Mouse (Mus musculus): ENCODE measurements at regions not wholly inside any gene's neighbourhood (a gene's known extent, or its start where the extent isn't known, plus 50 kb on each side); places are given as distances from the start of the nearest gene placed in this dataset.

DNA sequence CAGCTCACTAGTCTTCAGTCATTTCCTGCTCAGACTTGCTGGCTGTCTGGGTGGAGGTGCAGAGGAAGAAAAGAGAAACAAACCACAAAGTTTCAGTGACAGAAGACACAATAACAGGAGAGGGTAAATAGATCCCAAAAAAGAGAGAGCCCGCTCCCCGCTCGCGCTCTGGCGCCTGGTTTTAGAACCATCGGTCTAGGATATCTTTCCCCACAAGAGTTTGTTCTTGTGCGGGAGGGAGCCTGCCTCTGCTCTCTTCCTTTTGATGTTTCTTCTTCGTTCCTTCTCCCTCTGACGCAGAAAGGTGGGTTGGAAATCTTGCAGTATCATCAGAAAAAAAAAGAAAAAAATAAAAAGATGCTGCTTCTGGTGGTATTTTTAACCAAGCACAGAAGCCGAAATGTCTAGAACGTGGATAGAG is 71.3 kb upstream of the Zfp217 start:
- peak overlapping the region; percentile 23; the same call in 1 of the 2 replicates for H3K27ac ChIP-seq (ENCODE audit: insufficient read depth, low read depth, low read length)
- TF ChIP-seq POLR2A (IDR thresholded peaks at IDR 0.05; ENCODE audit: insufficient read depth, low read depth, low read length): no peak
- no peak for TF ChIP-seq CTCF (IDR thresholded peaks at IDR 0.05; ENCODE audit: insufficient read depth, low read depth, low read length)
- no peak overlapping the region for H3K4me3 ChIP-seq (ENCODE audit: insufficient read depth, low read depth, low read length)
- peaks cover 19% of the 10 kb centered on the region for H3K4me1 ChIP-seq (ENCODE audit: control insufficient read depth, insufficient read depth, low read length)
- WGBS: 3% methylated on average over 11 of the region's 11 CpGs

DNA sequence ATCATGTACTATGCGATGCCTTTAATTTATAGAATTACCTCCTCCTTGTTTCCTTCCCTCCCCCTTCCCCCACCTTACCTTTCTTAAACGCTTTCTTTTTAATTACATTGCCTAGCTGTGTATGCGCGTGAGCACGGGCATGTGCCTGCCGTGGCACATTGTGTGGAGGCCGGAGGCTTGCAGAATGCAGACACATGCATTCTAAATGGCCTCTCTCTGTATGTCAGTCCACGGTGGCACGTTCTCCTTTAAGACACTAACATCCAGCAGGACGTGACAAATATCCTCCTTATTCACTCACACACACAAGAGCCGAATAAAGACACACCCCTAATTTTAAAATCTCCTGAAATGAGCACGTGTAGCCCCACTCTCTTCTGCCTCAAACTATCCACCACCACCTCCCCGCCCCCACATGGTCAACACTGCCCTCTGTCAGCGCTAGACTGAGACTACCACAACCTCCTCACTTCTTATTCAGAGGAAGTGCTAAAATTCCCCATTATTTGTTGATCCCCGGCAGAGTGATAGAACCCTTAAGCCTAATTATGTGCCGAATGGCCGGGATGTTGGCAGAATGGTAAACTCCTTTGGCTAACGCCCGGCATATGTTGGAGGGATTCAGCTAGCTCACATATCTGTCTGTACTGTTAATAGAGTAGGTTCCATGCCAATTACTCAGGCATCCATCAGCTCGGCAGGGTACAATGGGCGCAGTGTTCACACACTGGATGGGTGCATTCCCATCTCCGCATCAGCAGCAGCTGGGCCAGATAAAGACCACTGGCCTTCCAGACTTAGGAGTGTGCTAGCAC is 70.5 kb upstream of the Zfp217 start:
- no peak overlapping the region for H3K4me3 ChIP-seq (ENCODE audit: insufficient read depth, low read depth, low read length)

DNA sequence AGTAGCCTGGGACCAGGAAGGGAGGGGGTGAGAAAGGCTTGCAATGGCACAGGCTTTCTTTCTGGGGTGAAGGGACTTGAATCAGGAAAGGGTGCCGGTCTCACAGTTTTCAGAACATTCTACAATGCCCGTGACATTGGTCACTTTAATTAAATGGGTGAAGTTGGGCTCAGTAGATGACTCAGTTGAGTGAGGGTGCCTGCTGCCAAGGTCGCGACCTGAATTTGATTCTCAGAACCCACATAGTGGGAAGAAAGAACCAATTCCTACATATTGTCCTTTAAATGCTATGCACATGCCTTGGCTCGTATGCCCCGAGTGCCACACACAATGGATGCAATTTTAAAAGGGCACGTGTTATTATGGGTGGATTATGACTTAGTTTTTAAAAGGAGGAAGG is 68.4 kb upstream of the Zfp217 start:
- TF ChIP-seq POLR2A (IDR thresholded peaks at IDR 0.05; ENCODE audit: insufficient read depth, low read depth, low read length) (no peak), CTCF (IDR thresholded peaks at IDR 0.05; ENCODE audit: insufficient read depth, low read depth, low read length) (no peak)
- WGBS: 88% methylated on average over 7 of the region's 7 CpGs
- H3K4me3 ChIP-seq (ENCODE audit: insufficient read depth, low read depth, low read length): no peak overlapping the region
- peaks cover 12% of the 10 kb centered on the region for H3K4me1 ChIP-seq (ENCODE audit: control insufficient read depth, insufficient read depth, low read length)
- no peak overlapping the region for H3K27ac ChIP-seq (ENCODE audit: insufficient read depth, low read depth, low read length)

More for the DNA sequence above, 70.5 kb upstream of the Zfp217 start:
- H3K4me1 ChIP-seq (ENCODE audit: control insufficient read depth, insufficient read depth, low read length): peaks cover 19% of the 10 kb centered on the region
- no peak overlapping the region for H3K27ac ChIP-seq (ENCODE audit: insufficient read depth, low read depth, low read length)
- WGBS: 29% methylated on average over 22 of the region's 22 CpGs
- no peak for TF ChIP-seq POLR2A (IDR thresholded peaks at IDR 0.05; ENCODE audit: insufficient read depth, low read depth, low read length)
- no peak for TF ChIP-seq CTCF (IDR thresholded peaks at IDR 0.05; ENCODE audit: insufficient read depth, low read depth, low read length)

DNA sequence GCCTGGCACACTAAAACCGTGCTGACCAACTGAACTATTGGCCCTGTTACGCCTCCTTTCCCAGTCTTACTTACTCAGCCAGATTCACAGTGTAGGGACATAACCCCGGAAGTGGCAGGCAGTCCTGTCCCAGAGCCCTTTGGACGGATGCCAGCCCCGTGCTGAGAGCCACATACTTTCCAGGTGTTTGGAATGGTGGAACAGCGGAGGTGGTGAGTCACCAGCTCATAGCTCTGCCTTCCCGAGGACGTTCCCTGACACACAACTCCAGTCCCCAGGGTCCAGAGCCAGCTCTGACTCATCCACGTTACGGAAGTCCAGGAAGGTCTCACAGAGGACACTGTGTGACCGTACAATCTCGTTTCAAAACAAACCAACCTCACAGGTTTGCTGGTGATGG is 61.2 kb upstream of the Zfp217 start:
- H3K4me3 ChIP-seq (ENCODE audit: insufficient read depth, low read depth, low read length): no peak overlapping the region
- TF ChIP-seq POLR2A (IDR thresholded peaks at IDR 0.05; ENCODE audit: insufficient read depth, low read depth, low read length) (no peak), CTCF (IDR thresholded peaks at IDR 0.05; ENCODE audit: insufficient read depth, low read depth, low read length) (no peak)
- 73% methylated on average over 12 of the region's 12 CpGs for WGBS
- peaks cover 3% of the 10 kb centered on the region for H3K4me1 ChIP-seq (ENCODE audit: control insufficient read depth, insufficient read depth, low read length)
- H3K27ac ChIP-seq (ENCODE audit: insufficient read depth, low read depth, low read length): no peak overlapping the region

DNA sequence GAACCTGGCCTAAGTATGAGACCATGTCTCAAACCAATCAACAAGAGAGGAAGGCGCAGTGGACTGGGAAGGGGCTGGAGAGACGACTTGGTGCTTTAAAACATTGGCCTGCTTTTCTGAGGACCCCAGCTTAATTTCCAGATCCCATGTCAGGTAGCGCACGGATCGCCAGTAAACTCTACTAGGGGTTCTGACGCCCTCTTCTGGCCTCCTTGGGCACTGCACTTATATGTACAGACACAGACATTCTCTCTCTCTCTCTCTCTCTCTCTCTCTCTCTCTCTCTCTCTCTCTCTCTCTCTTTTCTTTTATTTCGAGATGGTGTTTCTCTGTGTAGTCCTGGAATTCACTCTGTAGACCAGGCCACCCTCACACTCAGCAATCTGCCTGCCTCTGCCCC is 60.0 kb upstream of the Zfp217 start:
- TF ChIP-seq POLR2A (IDR thresholded peaks at IDR 0.05; ENCODE audit: insufficient read depth, low read depth, low read length) (no peak), CTCF (IDR thresholded peaks at IDR 0.05; ENCODE audit: insufficient read depth, low read depth, low read length) (no peak)
- no peak overlapping the region for H3K4me3 ChIP-seq (ENCODE audit: insufficient read depth, low read depth, low read length)
- no peak overlapping the region for H3K27ac ChIP-seq (ENCODE audit: insufficient read depth, low read depth, low read length)
- 88% methylated on average over 7 of the region's 7 CpGs for WGBS
- peaks cover 3% of the 10 kb centered on the region for H3K4me1 ChIP-seq (ENCODE audit: control insufficient read depth, insufficient read depth, low read length)

DNA sequence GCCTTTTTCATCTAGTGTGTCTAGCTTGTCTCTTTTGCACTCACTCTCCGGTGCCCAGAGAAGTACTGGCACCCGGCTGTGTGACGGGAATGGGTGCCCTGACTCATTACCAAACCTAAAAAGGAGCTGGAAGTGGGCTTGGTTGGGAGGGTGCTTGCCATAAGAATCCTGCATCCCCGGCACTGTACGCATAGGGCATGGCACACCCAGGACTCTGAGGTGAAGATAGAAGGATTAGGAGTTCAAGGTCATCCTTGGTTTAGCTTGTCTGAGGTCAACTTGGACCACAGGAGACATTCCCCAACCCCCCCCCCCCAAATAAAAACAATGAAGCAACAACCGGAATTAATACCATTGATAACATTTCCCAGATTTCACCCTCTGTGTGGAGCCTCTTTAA is 59.5 kb upstream of the Zfp217 start:
- no peak overlapping the region for H3K4me3 ChIP-seq (ENCODE audit: insufficient read depth, low read depth, low read length)
- TF ChIP-seq CTCF (IDR thresholded peaks at IDR 0.05; ENCODE audit: insufficient read depth, low read depth, low read length): no peak
- TF ChIP-seq POLR2A (IDR thresholded peaks at IDR 0.05; ENCODE audit: insufficient read depth, low read depth, low read length): no peak
- peaks cover 3% of the 10 kb centered on the region for H3K4me1 ChIP-seq (ENCODE audit: control insufficient read depth, insufficient read depth, low read length)
- no peak overlapping the region for H3K27ac ChIP-seq (ENCODE audit: insufficient read depth, low read depth, low read length)
- 87% methylated on average over 6 of the region's 6 CpGs for WGBS

DNA sequence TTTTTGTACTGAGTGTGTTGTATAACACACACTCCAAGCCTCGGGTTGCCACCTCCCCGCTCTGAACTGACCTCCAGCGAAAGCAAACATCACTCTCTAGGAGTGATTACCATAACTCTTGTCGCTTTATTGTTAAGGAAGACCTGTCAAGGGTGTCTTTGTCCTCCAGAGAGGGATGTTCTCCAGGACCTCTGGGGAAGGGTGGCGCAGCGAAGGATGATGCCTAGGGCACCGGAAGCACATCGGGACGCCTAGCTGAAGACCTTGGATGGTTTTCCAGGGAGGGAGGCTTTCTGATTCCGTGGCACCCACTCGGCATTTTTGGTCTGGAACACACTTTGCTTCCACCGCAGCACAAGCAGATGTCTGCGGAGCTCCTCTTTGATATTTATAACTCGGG is 59.0 kb upstream of the Zfp217 start:
- TF ChIP-seq CTCF (IDR thresholded peaks at IDR 0.05; ENCODE audit: insufficient read depth, low read depth, low read length): no peak
- no peak for TF ChIP-seq POLR2A (IDR thresholded peaks at IDR 0.05; ENCODE audit: insufficient read depth, low read depth, low read length)
- Histone ChIP-seq H3K4me3 (ENCODE audit: insufficient read depth, low read depth, low read length) (no peak overlapping the region), H3K27ac (ENCODE audit: insufficient read depth, low read depth, low read length) (no peak overlapping the region), H3K4me1 (ENCODE audit: control insufficient read depth, insufficient read depth, low read length) (peaks cover 3% of the 10 kb centered on the region)
- 80% methylated on average over 14 of the region's 14 CpGs for WGBS

- Histone ChIP-seq H3K4me3 (ENCODE audit: insufficient read depth, low read depth, low read length) (no peak overlapping the region), H3K27ac (ENCODE audit: insufficient read depth, low read depth, low read length) (no peak overlapping the region), H3K4me1 (ENCODE audit: control insufficient read depth, insufficient read depth, low read length) (peaks cover 3% of the 10 kb centered on the region)
- no peak for TF ChIP-seq CTCF (IDR thresholded peaks at IDR 0.05; ENCODE audit: insufficient read depth, low read depth, low read length)
- TF ChIP-seq POLR2A (IDR thresholded peaks at IDR 0.05; ENCODE audit: insufficient read depth, low read depth, low read length): no peak
- 32% methylated on average over 6 of the region's 6 CpGs for WGBS
Measured at GRCm38 (mm10) chr2:170206442-170206754, 58.5 kb upstream of the Zfp217 start.

- WGBS: 4% methylated on average over 17 of the region's 17 CpGs
- H3K27ac ChIP-seq (ENCODE audit: insufficient read depth, low read depth, low read length): no peak overlapping the region
- H3K4me3 ChIP-seq (ENCODE audit: insufficient read depth, low read depth, low read length): peak overlapping the region; percentile 19
- TF ChIP-seq CTCF (IDR thresholded peaks at IDR 0.05; ENCODE audit: insufficient read depth, low read depth, low read length) (no peak), POLR2A (IDR thresholded peaks at IDR 0.05; ENCODE audit: insufficient read depth, low read depth, low read length) (no peak)
- peaks cover 3% of the 10 kb centered on the region for H3K4me1 ChIP-seq (ENCODE audit: control insufficient read depth, insufficient read depth, low read length)
Measured at GRCm38 (mm10) chr2:170205591-170206441, 57.9 kb upstream of the Zfp217 start.
